Mouse (Mus musculus) intestine, embryonic 14.5 days (tissue): Measurements from ENCODE around the gene Spata45. TPM values are rescaled to one million over a fixed set of nuclear protein-coding genes. Genes with fewer than 3 reads are reported as not detected.
"Not testable (repeated sequence)": the region's sequence is repeated elsewhere in the genome, so short reads cannot be mapped to it uniquely, and the experiment has no call there.

Source experiments
- ATAC-seq: fragments of 200-750 bp; cut with Nextera tagmentation; replicated peaks from 2 replicates; pipeline ENCODE4 v1.8.0; 2017; ENCODE audit warnings: low read depth, moderate number of reproducible peaks, moderate TSS enrichment, moderate library complexity; ENCODE audit not compliant: low FRiP score, low TSS enrichment
- DNase-seq: peaks from one replicate; pipeline ENCODE4 v3.0.0-alpha.2; 2018; ENCODE audit warnings: low spot score
- H3K27ac ChIP-seq: fragments of 300-500 bp; sonication (generic); 2 replicates; pipeline ENCODE4 v1.5.1; 2014; ENCODE audit warnings: low read depth, mild to moderate bottlenecking, control low read depth
- H3K27me3 ChIP-seq: fragments of 300-500 bp; sonication (generic); replicated peaks from 2 replicates; pipeline ENCODE4 v1.6.1; 2014; ENCODE audit warnings: low read length, control low read depth; ENCODE audit not compliant: control insufficient read depth, insufficient read depth
- H3K36me3 ChIP-seq: fragments of 300-500 bp; sonication (generic); 2 replicates; pipeline ENCODE4 v1.6.1; 2014; ENCODE audit warnings: low read length, control low read depth; ENCODE audit not compliant: control insufficient read depth, insufficient read depth
- H3K4me1 ChIP-seq: fragments of 300-500 bp; sonication (generic); replicated peaks from 2 replicates; pipeline ENCODE4 v1.6.1; 2014; ENCODE audit warnings: low read length, control low read depth, mixed read lengths; ENCODE audit not compliant: control insufficient read depth, insufficient read depth
- H3K4me2 ChIP-seq: fragments of 300-500 bp; sonication (generic); 2 replicates; pipeline ENCODE4 v1.6.1; 2014; ENCODE audit warnings: low read length
- H3K4me3 ChIP-seq: fragments of 300-500 bp; sonication (generic); 2 replicates; pipeline ENCODE4 v1.5.1; 2014; ENCODE audit warnings: low read depth, low read length, control low read depth, mixed read lengths
- H3K9ac ChIP-seq: fragments of 300-500 bp; sonication (generic); 2 replicates; pipeline ENCODE4 v1.6.1; 2014; ENCODE audit warnings: mild to moderate bottlenecking, low read length
- H3K9me3 ChIP-seq: fragments of 300-500 bp; sonication (generic); 2 replicates; pipeline ENCODE4 v1.6.1; 2016; ENCODE audit warnings: low read length, control low read depth; ENCODE audit not compliant: control insufficient read depth
- WGBS: fragments of 180-500 bp; shearing (Covaris S2); extraction: QIAGEN DNeasy Blood & Tissue Kit; methylation state at CpG from one replicate; pipeline ENCODE4 v1.1.7; 2014; 5-methylcytosine and 5-hydroxymethylcytosine counted together
- polyA plus RNA-seq: library from polyadenylated mRNA; unstranded; fragments of >200 nt; fragmentation: Nextera tagmentation; extraction: Ambion mirVana; gene quantifications from 2 replicates; pipeline ENCODE4 v1.2.1, GENCODE M21; 2014

The Spata45 gene
- polyA plus RNA-seq, 1 experiment from 2014 or later = not detected

DNA sequence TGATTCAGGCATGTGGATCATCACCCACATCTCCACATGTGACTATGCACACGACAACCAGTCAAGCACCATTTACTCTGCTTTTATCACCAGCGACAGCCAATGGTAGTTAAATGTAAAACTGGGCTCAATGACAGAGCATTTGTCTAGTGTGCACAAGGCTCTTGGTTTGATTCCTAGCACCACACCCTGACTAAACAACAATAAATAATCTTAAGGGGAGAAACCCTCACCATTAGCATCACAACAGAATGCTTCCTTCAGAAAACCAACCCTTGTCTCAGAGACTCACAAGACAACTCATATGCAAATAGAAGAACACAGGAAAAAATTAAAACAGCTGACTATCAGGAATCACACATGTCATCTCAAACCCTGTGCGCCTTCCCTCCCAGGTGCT is 22.2 kb upstream of the Spata45 start:
- Histone ChIP-seq H3K9ac (no peak overlapping the region), H3K36me3 (peaks cover 42% of the 10 kb centered on the region), H3K27me3 (no peaks in the 10 kb centered on the region), H3K4me3 (no peak overlapping the region), H3K4me2 (no peak overlapping the region), H3K27ac (no peak overlapping the region), H3K9me3 (no peaks in the 10 kb centered on the region), H3K4me1 (no peaks in the 10 kb centered on the region)
- DNase-seq (no peak), ATAC-seq (no peak)
- 93% methylated on average over 3 of the region's 3 CpGs for WGBS

- no peak overlapping the region for H3K27ac ChIP-seq
- DNase-seq = no peak
- H3K4me2 ChIP-seq = no peak overlapping the region
- WGBS = 86% methylated on average over 5 of the region's 5 CpGs
- ATAC-seq = no peak
- peaks cover 2% of the 10 kb centered on the region for H3K4me1 ChIP-seq
- no peaks in the 10 kb centered on the region for H3K27me3 ChIP-seq
- no peak overlapping the region for H3K9ac ChIP-seq
- H3K36me3 ChIP-seq = peaks cover 20% of the 10 kb centered on the region
- no peaks in the 10 kb centered on the region for H3K9me3 ChIP-seq
- no peak overlapping the region for H3K4me3 ChIP-seq
These were observed 16.6 kb upstream of the Spata45 start for GRCm38 (mm10) chr1:191019803-191020202.

DNA sequence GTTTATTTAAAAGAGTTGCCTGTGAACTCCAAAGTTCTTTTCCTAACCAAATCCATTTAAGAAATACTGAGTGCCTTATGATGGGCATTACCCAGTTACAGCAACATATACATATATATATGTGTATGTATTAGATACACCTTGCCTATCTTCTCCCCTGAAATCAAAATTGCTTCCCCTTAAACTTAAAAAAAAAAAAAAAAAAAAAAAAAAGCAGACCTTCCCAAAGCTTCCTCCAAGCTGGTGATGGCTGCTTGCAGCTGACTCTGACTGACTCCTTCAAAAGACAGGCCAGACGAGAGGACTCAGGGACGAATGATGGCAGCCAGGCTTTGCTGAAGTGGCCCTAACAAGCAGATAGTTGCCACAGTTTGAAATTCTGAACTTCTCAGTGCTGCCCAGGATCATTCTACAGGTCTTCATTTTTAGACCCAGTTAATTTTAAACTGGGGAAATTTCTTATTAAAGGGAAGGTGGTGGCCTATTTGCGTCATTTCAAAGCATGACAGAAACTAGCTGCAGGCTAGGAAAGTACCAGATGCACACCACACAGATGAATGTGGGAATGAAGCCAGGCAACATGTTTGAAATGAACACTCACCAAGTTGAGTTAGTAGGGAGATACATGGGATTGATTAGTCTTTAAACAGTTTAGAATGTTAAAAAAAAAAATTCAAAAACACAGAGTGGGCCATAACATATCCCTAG is 16.1 kb upstream of the Spata45 start:
- no peak overlapping the region for H3K27ac ChIP-seq
- no peaks in the 10 kb centered on the region for H3K27me3 ChIP-seq
- WGBS = 88% methylated on average over 3 of the region's 3 CpGs
- H3K9me3 ChIP-seq = no peaks in the 10 kb centered on the region
- peaks cover 8% of the 10 kb centered on the region for H3K4me1 ChIP-seq
- DNase-seq = no peak
- H3K36me3 ChIP-seq = peaks cover 15% of the 10 kb centered on the region; the same call in 1 of the 2 replicates
- H3K9ac ChIP-seq = no peak overlapping the region
- H3K4me2 ChIP-seq = no peak overlapping the region
- H3K4me3 ChIP-seq = no peak overlapping the region
- no peak for ATAC-seq

DNA sequence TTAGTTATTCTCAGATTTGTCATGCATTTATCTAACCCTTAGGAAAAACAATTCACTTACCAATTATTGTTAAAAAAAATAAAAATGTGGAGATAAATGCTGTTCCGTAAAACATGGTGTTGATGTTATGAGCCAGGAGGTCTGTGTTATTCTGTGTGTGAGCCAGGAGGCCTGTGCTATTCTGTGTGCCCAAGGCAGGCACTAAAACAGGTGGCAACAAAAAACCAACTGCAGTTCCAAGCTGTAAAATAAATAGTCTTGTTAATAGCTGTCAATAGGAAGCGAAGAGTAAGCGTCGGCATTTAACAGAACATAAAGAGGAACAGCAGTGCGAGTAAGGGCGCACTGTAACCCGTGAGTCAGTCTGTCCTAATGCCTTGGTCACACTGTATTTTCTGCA is 15.4 kb upstream of the Spata45 start:
- ATAC-seq (no peak), DNase-seq (no peak)
- Histone ChIP-seq H3K9ac (no peak overlapping the region), H3K27me3 (no peaks in the 10 kb centered on the region), H3K4me2 (no peak overlapping the region), H3K36me3 (peaks cover 15% of the 10 kb centered on the region; the same call in 1 of the 2 replicates), H3K9me3 (no peaks in the 10 kb centered on the region), H3K27ac (no peak overlapping the region), H3K4me3 (no peak overlapping the region), H3K4me1 (peaks cover 8% of the 10 kb centered on the region)
- 89% methylated on average over 7 of the region's 7 CpGs for WGBS

- H3K4me1 ChIP-seq = peaks cover 15% of the 10 kb centered on the region
- 75% methylated on average over 2 of the region's 2 CpGs for WGBS
- ATAC-seq (no peak), DNase-seq (no peak)
- H3K4me2 ChIP-seq = no peak overlapping the region
- no peaks in the 10 kb centered on the region for H3K27me3 ChIP-seq
- no peak overlapping the region for H3K9ac ChIP-seq
- no peak overlapping the region for H3K4me3 ChIP-seq
- no peak overlapping the region for H3K27ac ChIP-seq
- peaks cover 15% of the 10 kb centered on the region; the same call in 1 of the 2 replicates for H3K36me3 ChIP-seq
- H3K9me3 ChIP-seq = no peaks in the 10 kb centered on the region
These were observed 13.3 kb upstream of the Spata45 start for GRCm38 (mm10) chr1:191023140-191023539.

GRCm38 (mm10) chr1:191023806-191024205 is 12.6 kb upstream of the Spata45 start:
- H3K4me2 ChIP-seq, ATAC-seq, DNase-seq, H3K27ac ChIP-seq, H3K27me3 ChIP-seq, H3K4me3 ChIP-seq, H3K9ac ChIP-seq, H3K9me3 ChIP-seq: not testable (repeated sequence)
- WGBS = 91% methylated on average over 5 of the region's 6 CpGs
- H3K36me3 ChIP-seq = peaks cover 15% of the 10 kb centered on the region; the same call in 1 of the 2 replicates
- peaks cover 15% of the 10 kb centered on the region for H3K4me1 ChIP-seq

DNA sequence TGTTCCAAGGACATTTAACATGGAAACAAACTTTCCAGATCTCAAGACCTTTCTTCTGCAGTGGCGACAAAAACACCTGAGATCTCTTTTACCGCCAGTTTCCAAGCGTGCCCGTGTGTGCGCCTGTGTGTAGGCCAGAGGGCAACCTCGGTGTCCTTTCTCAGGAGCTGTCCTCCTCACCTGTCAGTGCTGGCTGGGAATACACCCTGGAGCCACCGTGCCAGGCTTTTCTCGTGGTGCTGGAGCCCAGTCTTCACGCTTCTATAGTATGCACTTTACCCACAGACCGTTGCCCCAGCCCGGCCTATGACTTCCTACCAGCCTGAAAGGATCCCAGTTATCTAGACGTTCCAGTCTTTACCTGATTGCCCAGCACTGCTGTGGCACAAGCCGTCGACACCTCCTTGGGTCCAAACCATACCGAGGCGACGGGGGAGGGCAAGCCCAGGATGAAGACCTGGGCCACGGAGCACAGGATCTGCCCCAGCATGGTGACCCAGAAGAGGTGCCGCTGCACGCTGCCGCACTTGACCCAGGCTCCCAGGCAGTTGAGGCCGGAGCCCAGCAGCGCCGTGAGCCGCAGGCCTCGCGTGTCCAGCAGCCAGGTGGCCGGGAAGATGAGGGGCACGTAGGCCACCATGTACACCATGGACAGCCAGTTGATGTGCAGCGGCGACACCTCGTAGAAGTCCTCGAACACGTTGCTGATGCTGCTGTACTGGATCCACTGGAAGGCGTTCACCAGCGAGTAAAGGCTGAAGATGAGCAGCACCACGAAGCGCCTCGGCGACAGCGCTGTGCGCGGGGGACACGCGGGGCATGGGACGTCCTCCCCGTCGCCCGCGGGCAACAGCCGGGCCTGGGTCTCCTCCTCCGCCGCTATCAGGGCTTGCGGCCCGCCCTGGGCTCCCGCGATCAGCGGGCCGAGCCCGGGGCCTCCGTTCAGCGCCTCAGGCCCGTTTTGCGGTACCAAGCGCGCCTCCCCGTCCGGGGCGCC is 11.1 kb upstream of the Spata45 start:
- peak; percentile 15 for ATAC-seq
- 3% methylated on average over 68 of the region's 69 CpGs for WGBS

GRCm38 (mm10) chr1:191026021-191026713 is 10.3 kb upstream of the Spata45 start, which contains the start of gene Flvcr1:
Flvcr1 (minus strand) TSS chr1:191026158.
- WGBS = under 1% methylated on average over 37 of the region's 50 CpGs
- Histone ChIP-seq H3K27me3 (no peaks in the 10 kb centered on the region), H3K4me3 (peak within 1 kb of the TSS; percentile 71), H3K27ac (peak within 1 kb of the TSS; percentile 80), H3K9me3 (no peaks in the 10 kb centered on the region), H3K36me3 (peaks cover 7% of the 10 kb centered on the region; the same call in 1 of the 2 replicates), H3K4me2 (peak within 1 kb of the TSS; percentile 72), H3K4me1 (peaks cover 15% of the 10 kb centered on the region), H3K9ac (peak within 1 kb of the TSS; percentile 79)
- ATAC-seq (peak; percentile 100), DNase-seq (peak; percentile 94)

More for the DNA sequence above, 11.1 kb upstream of the Spata45 start:
- H3K4me1 ChIP-seq = peaks cover 15% of the 10 kb centered on the region
- peaks cover 10% of the 10 kb centered on the region; the same call in 1 of the 2 replicates for H3K36me3 ChIP-seq
- H3K9ac ChIP-seq = peak overlapping the region; percentile 79
- DNase-seq = peak; percentile 82
- no peaks in the 10 kb centered on the region for H3K27me3 ChIP-seq
- H3K4me2 ChIP-seq = peak overlapping the region; percentile 72
- H3K4me3 ChIP-seq = peak overlapping the region; percentile 71
- H3K27ac ChIP-seq = peak overlapping the region; percentile 74; the same call in 1 of the 2 replicates
- no peaks in the 10 kb centered on the region for H3K9me3 ChIP-seq
